Mouse (Mus musculus): ENCODE measurements around the gene Mta3. TPM values are rescaled to one million over a fixed set of nuclear protein-coding genes. Genes with fewer than 3 reads are reported as not detected.
"Not testable (repeated sequence)": the region's sequence is repeated elsewhere in the genome, so short reads cannot be mapped to it uniquely, and the experiment has no call there.

The Mta3 gene
- polyA plus RNA-seq, 2 experiments: 43.1 to 47.8 TPM

DNA sequence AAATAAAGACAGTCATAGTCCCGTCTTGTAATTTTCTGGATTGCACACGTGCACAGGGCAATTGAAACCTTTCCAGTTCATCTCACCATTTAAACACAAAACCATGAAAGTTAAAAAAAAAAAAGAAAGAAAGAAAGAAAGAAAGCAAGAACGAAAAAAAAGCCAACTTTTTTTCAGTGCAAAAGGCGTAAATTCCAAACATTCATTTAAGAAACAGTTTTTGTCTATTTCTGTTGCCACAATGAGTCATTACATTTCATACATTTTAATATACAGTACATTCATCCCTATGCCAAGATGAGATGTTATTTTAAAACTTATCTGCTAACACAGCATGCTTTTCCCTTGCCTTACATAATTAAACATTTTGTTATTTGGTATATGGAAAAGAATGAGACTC, 153.7 kb downstream of the Mta3 start:
- no peak overlapping the region for H3K4me2 ChIP-seq (replicated peaks; ENCODE audit: low read depth, low read length, severe bottlenecking)
- TF ChIP-seq POLR2A (IDR thresholded peaks at IDR 0.05; ENCODE audit: borderline replicate concordance, extremely low read depth, insufficient read depth, insufficient read length): no peak
- WGBS: 83% methylated on average over 4 of the region's 4 CpGs

GRCm38 (mm10) chr17:83860224-83860623, 154.3 kb downstream of the Mta3 start:
- 75% methylated on average over 7 of the region's 7 CpGs for WGBS
- DNase-seq (ENCODE audit: low spot score): no peak
- ATAC-seq (ENCODE audit: low FRiP score, low read depth): no peak
- peaks cover 5% of the 10 kb centered on the region; the same call in 1 of the 2 replicates for H3K4me1 ChIP-seq (ENCODE audit: control insufficient read depth, insufficient read depth, low read length)
- no peaks in the 10 kb centered on the region for H3K27me3 ChIP-seq (ENCODE audit: control insufficient read depth, insufficient read depth, low read length)
- no peak overlapping the region for H3K4me2 ChIP-seq (replicated peaks; ENCODE audit: low read depth, low read length, severe bottlenecking)
- no peak overlapping the region for H3K27ac ChIP-seq (replicated peaks; ENCODE audit: low read depth, low read length)
- no peak overlapping the region for H3K9ac ChIP-seq (ENCODE audit: low read depth, low read length, severe bottlenecking)
- TF ChIP-seq POLR2A (IDR thresholded peaks at IDR 0.05; ENCODE audit: borderline replicate concordance, extremely low read depth, insufficient read depth, insufficient read length): no peak
- no peak overlapping the region for H3K4me3 ChIP-seq (replicated peaks; ENCODE audit: low read length)
- H3K36me3 ChIP-seq (ENCODE audit: control insufficient read depth, insufficient read depth, low read length): no peaks in the 10 kb centered on the region
- no peaks in the 10 kb centered on the region for H3K9me3 ChIP-seq (ENCODE audit: control insufficient read depth, low read length)

More for the DNA sequence above, 153.7 kb downstream of the Mta3 start:
- no peak for DNase-seq (ENCODE audit: low spot score)
- Histone ChIP-seq H3K36me3 (ENCODE audit: control insufficient read depth, insufficient read depth, low read length) (no peaks in the 10 kb centered on the region), H3K9me3 (ENCODE audit: control insufficient read depth, low read length) (no peaks in the 10 kb centered on the region), H3K4me3 (replicated peaks; ENCODE audit: low read length) (no peak overlapping the region), H3K27ac (replicated peaks; ENCODE audit: low read depth, low read length) (no peak overlapping the region), H3K27me3 (ENCODE audit: control insufficient read depth, insufficient read depth, low read length) (no peaks in the 10 kb centered on the region), H3K4me1 (ENCODE audit: control insufficient read depth, insufficient read depth, low read length) (peaks cover 5% of the 10 kb centered on the region; the same call in 1 of the 2 replicates), H3K9ac (ENCODE audit: low read depth, low read length, severe bottlenecking) (no peak overlapping the region)
- ATAC-seq (ENCODE audit: low FRiP score, low read depth): no peak

- peak overlapping the region; percentile 80 for H3K4me2 ChIP-seq (replicated peaks; ENCODE audit: low read depth, low read length, severe bottlenecking)
- not testable (repeated sequence) for ATAC-seq (ENCODE audit: low FRiP score, low read depth); H3K27ac ChIP-seq (replicated peaks; ENCODE audit: low read depth, low read length); H3K9ac ChIP-seq (ENCODE audit: low read depth, low read length, severe bottlenecking); H3K27me3 ChIP-seq (ENCODE audit: control insufficient read depth, insufficient read depth, low read length); DNase-seq (ENCODE audit: low spot score); H3K9me3 ChIP-seq (ENCODE audit: control insufficient read depth, low read length); H3K36me3 ChIP-seq (ENCODE audit: control insufficient read depth, insufficient read depth, low read length); H3K4me1 ChIP-seq (ENCODE audit: control insufficient read depth, insufficient read depth, low read length)
- H3K4me3 ChIP-seq (replicated peaks; ENCODE audit: low read length): peak overlapping the region; percentile 63
- 65% methylated on average over 8 of the region's 8 CpGs for WGBS
Observed at GRCm38 (mm10) chr17:83860968-83861367, 155.0 kb downstream of the Mta3 start.

DNA sequence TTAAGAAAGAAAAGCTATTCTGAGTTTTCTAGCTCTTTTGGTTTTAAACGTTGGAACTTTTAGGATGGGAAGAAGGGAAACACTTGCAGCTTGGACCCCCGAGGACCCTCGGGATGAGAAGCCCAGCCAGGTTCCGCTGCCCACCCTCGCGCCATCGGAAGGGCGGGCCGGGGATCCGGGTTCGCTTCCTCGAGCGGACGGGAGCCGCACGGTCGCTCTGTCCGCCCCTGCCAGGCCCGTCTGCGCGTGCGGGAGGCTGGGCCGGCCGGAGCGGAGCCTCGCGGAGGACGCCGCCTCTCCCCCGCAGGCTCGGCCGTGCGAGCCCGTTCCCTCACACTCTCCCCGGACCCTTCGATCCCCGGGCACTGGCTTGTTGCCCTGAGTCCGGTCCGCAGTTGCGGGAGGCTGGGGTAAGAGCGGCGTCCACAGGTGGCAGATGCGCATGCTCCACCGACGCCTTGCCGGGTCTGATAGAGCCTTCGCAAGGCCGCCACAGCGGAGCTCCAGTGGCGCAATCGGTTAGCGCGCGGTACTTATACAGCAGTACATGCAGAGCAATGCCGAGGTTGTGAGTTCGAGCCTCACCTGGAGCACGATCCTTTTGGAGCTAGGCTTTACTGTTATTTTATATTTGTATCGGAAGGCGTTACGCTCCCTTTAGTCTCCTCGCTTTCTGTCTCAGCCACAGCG, 155.6 kb downstream of the Mta3 start:
- peak overlapping the region; percentile 63 for H3K4me3 ChIP-seq (replicated peaks; ENCODE audit: low read length)
- ATAC-seq (ENCODE audit: low FRiP score, low read depth) (peak; percentile 94), DNase-seq (ENCODE audit: low spot score) (peak; percentile 97)
- H3K4me2 ChIP-seq (replicated peaks; ENCODE audit: low read depth, low read length, severe bottlenecking): peak overlapping the region; percentile 80
- H3K9me3 ChIP-seq (ENCODE audit: control insufficient read depth, low read length): no peaks in the 10 kb centered on the region
- under 1% methylated on average over 56 of the region's 62 CpGs for WGBS
- no peaks in the 10 kb centered on the region for H3K27me3 ChIP-seq (ENCODE audit: control insufficient read depth, insufficient read depth, low read length)
- peaks cover 5% of the 10 kb centered on the region; the same call in 1 of the 2 replicates for H3K4me1 ChIP-seq (ENCODE audit: control insufficient read depth, insufficient read depth, low read length)
- TF ChIP-seq POLR2A (IDR thresholded peaks at IDR 0.05; ENCODE audit: borderline replicate concordance, extremely low read depth, insufficient read depth, insufficient read length): no peak
- H3K36me3 ChIP-seq (ENCODE audit: control insufficient read depth, insufficient read depth, low read length): no peaks in the 10 kb centered on the region
- peak overlapping the region; percentile 83 for H3K9ac ChIP-seq (ENCODE audit: low read depth, low read length, severe bottlenecking)
- peak overlapping the region; percentile 95 for H3K27ac ChIP-seq (replicated peaks; ENCODE audit: low read depth, low read length)

- peak overlapping the region; percentile 80 for H3K4me2 ChIP-seq (replicated peaks; ENCODE audit: low read depth, low read length, severe bottlenecking)
- no peaks in the 10 kb centered on the region for H3K36me3 ChIP-seq (ENCODE audit: control insufficient read depth, insufficient read depth, low read length)
- H3K27ac ChIP-seq (replicated peaks; ENCODE audit: low read depth, low read length): peak overlapping the region; percentile 95
- H3K27me3 ChIP-seq (ENCODE audit: control insufficient read depth, insufficient read depth, low read length): no peaks in the 10 kb centered on the region
- WGBS: 0% methylated on average over 25 of the region's 27 CpGs
- peak overlapping the region; percentile 83 for H3K9ac ChIP-seq (ENCODE audit: low read depth, low read length, severe bottlenecking)
- H3K9me3 ChIP-seq (ENCODE audit: control insufficient read depth, low read length): no peaks in the 10 kb centered on the region
- no peak for TF ChIP-seq POLR2A (IDR thresholded peaks at IDR 0.05; ENCODE audit: borderline replicate concordance, extremely low read depth, insufficient read depth, insufficient read length)
- H3K4me3 ChIP-seq (replicated peaks; ENCODE audit: low read length): peak overlapping the region; percentile 63
- peak; percentile 59 for DNase-seq (ENCODE audit: low spot score)
- peak; percentile 60 for ATAC-seq (ENCODE audit: low FRiP score, low read depth)
- peaks cover 5% of the 10 kb centered on the region; the same call in 1 of the 2 replicates for H3K4me1 ChIP-seq (ENCODE audit: control insufficient read depth, insufficient read depth, low read length)
Observed at GRCm38 (mm10) chr17:83862134-83862881, 156.3 kb downstream of the Mta3 start.

Data from limb, embryonic 14.5 days (tissue).